Mouse (Mus musculus) hematopoietic multipotent progenitor cell, adult 10-12 weeks (in vitro differentiated cells): ENCODE data around the gene Olfr516. TPM values are rescaled to one million over a fixed set of nuclear protein-coding genes. Genes with fewer than 3 reads are reported as not detected.

Experiments
- polyA plus RNA-seq: library from polyadenylated mRNA; stranded (reverse); fragments of >175 nt; gene quantifications from 2 replicates; pipeline ENCODE4 v1.2.3, GENCODE M21; 2012; ENCODE audit warnings: low replicate concordance

Olfr516 gene
- not detected in 2 replicates for polyA plus RNA-seq

GRCm38 (mm10) chr7:108850429-108850828 is at the start of gene Olfr516:
TSS of gene Olfr516 (minus strand) at chr7:108850529.

GRCm38 (mm10) chr7:108894320-108894719 is 44.0 kb upstream of the Olfr516 start, which contains the start of gene Olfr519:
TSS of gene Olfr519 (minus strand) at chr7:108894420.

DNA sequence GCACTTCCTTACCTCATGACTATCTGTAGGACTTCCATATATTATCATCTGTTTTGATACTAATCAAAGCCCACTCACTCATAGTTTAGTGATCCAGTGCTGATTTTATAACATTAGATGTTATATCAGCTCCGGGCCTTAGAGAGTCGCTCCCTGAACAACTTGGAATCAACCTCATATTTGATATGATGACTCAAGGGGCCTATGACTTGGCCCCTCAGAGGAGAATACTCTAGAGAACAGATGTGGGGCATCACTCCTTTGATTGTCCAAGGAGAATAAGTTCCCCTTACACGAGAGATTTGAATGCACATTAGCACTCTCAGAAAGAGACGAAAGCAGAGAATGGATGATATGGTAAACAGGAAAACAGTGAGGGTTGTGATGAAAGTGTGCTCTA is 34.6 kb upstream of the Olfr516 start, which contains the start of gene Olfr518:
Gene Olfr518, minus strand, starts transcription at position 101 of the 400 bp plus-strand sequence.

GRCm38 (mm10) chr7:108872279-108872678 is 21.9 kb upstream of the Olfr516 start, which contains the start of gene Olfr517:
TSS of gene Olfr517 (minus strand) at chr7:108872379.

DNA sequence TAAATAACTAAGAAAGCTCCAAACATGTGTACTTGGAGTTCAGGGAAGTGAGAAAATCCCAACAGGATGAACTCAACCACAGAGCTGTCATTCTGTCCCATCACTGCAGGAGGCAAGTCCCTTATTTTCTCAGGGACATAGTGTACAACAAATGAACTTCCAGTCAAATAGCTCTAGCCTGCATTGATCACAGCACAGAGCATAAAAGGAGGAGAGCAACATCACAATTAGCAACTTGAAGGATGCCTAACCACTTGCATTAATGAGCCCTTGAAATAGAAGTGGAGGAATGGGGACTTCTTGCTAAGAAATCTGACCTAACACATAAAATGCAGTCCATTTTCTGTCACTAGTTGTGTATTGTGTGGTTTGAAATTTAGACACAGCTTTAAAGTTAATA is 24.4 kb downstream of the Olfr516 start, which contains the start of gene Olfr514:
Gene Olfr514, minus strand, starts transcription at position 101 of the 400 bp plus-strand sequence.

Other genes with a start within 250 kb of the Olfr516 start
- not detected in 2 replicates for gene Olfr506, start 239.7 kb downstream of the Olfr516 start, polyA plus RNA-seq
- gene Olfr507, start 228.7 kb downstream of the Olfr516 start, polyA plus RNA-seq = not detected in 2 replicates
- gene Olfr508, start 220.5 kb downstream of the Olfr516 start, polyA plus RNA-seq = not detected in 2 replicates
- gene Olfr509, start 198.6 kb downstream of the Olfr516 start, polyA plus RNA-seq = not detected in 2 replicates
- gene Olfr510, start 184.1 kb downstream of the Olfr516 start, polyA plus RNA-seq = not detected in 2 replicates
- not detected in 2 replicates for gene Olfr512, start 137.2 kb downstream of the Olfr516 start, polyA plus RNA-seq
- gene Olfr513, start 99.6 kb downstream of the Olfr516 start, polyA plus RNA-seq = 0.07 TPM in 1 of 2 replicates, not detected in the other
- not detected in 2 replicates for gene Olfr514, start 24.5 kb downstream of the Olfr516 start, polyA plus RNA-seq
- not detected in 2 replicates for gene Olfr517, start 21.9 kb upstream of the Olfr516 start, polyA plus RNA-seq
- not detected in 2 replicates for gene Olfr518, start 34.5 kb upstream of the Olfr516 start, polyA plus RNA-seq
- not detected in 2 replicates for gene Olfr519, start 43.9 kb upstream of the Olfr516 start, polyA plus RNA-seq
- 0.12 and 0.44 TPM in 2 replicates for gene Nlrp10, start 79.6 kb upstream of the Olfr516 start, polyA plus RNA-seq
- gene Eif3f, start 83.9 kb upstream of the Olfr516 start, polyA plus RNA-seq = 364 and 1,168 TPM in 2 replicates
- gene Tub, start 99.8 kb upstream of the Olfr516 start, polyA plus RNA-seq = 0.49 and 1.9 TPM in 2 replicates
- 1.2 and 2.8 TPM in 2 replicates for gene Ric3, start 232.8 kb upstream of the Olfr516 start, polyA plus RNA-seq